Mouse (Mus musculus): Measurements from ENCODE around the gene Pde4a. TPM values are rescaled to one million over a fixed set of nuclear protein-coding genes. Genes with fewer than 3 reads are reported as not detected.

Gene Pde4a
- polyA plus RNA-seq, 1 experiment from 2014 or later: 5.3 TPM

DNA sequence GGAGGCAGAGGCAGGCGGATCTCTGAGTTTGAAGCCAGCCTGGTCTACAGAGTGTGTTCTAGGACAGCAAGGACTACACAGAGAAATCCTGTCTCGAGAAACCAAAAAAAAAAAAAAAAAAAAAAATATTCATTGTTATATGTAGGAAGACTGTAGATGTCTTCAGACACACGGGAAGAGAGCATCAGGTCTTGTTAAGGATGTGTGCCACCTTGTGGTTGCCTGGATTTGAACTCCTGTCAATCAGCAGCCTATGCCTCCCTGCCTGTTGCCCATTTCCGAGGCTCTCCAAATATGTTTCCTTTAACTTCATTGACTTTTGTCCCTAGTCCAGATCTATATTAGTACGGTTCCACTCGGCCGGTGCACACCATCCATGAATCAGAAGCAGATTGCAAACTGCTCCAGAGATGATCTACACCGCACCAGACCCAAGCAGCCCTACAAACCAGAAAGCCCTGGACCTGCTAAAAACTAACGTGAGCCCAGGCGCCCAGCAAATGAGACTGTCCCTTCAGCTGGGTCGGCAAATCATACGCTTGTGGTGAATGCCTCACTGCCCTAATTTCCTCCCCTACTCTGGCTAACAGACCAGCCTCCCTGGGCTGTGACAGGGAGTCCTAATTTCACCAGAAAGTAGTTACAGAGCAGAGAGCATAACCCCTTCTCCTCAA lies 33.3 kb upstream of the Pde4a start:
- Histone ChIP-seq H3K4me3 (ENCODE audit: low read depth, low read length) (no peak overlapping the region), H3K36me3 (ENCODE audit: control insufficient read depth, insufficient read depth, low read length) (no peaks in the 10 kb centered on the region), H3K4me2 (ENCODE audit: low read depth, severe bottlenecking) (no peak overlapping the region), H3K27me3 (ENCODE audit: control insufficient read depth, insufficient read depth, low read length) (no peaks in the 10 kb centered on the region), H3K4me1 (ENCODE audit: control insufficient read depth, insufficient read depth, low read length) (peaks cover 3% of the 10 kb centered on the region; the same call in 1 of the 2 replicates), H3K9ac (ENCODE audit: low read length) (no peak overlapping the region), H3K9me3 (ENCODE audit: control insufficient read depth, low read length) (no peaks in the 10 kb centered on the region), H3K27ac (replicated peaks; ENCODE audit: low read depth, low read length) (no peak overlapping the region)
- ATAC-seq (ENCODE audit: insufficient number of reproducible peaks, low FRiP score, low TSS enrichment, low read depth) (no peak), DNase-seq (ENCODE audit: low spot score) (no peak)
- WGBS: 88% methylated on average over 12 of the region's 12 CpGs

DNA sequence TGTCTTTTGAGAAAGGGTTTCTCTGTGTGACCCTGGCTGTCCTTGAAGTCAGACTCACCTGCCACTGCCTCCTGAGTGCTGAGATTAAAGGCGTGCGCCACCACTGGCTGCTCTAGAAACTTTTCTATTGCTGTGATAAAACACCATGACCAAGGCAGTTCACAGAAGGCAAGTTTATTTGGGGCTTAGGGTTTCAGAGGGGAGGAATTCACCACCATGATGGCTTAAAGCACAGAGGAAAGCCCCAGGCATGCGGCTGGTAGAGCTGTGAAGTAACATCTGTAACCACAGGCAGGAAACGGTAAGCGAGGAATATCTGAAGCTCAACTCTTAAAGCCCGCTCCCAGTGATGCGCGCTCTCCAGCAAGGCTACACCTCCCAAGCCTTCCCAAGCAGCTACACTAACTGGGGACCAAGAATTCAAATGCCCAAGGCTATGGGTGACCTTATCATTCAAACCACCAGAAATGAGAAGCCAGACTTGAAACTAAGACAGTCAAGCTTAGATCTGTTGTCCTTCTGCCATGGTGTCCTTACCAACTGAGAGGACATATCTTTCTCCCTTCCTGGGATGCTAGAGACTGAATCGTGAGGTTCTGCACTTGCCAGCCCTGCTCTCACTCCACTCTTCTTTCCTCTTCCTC lies 32.3 kb upstream of the Pde4a start:
- DNase-seq (ENCODE audit: low spot score): no peak

DNA sequence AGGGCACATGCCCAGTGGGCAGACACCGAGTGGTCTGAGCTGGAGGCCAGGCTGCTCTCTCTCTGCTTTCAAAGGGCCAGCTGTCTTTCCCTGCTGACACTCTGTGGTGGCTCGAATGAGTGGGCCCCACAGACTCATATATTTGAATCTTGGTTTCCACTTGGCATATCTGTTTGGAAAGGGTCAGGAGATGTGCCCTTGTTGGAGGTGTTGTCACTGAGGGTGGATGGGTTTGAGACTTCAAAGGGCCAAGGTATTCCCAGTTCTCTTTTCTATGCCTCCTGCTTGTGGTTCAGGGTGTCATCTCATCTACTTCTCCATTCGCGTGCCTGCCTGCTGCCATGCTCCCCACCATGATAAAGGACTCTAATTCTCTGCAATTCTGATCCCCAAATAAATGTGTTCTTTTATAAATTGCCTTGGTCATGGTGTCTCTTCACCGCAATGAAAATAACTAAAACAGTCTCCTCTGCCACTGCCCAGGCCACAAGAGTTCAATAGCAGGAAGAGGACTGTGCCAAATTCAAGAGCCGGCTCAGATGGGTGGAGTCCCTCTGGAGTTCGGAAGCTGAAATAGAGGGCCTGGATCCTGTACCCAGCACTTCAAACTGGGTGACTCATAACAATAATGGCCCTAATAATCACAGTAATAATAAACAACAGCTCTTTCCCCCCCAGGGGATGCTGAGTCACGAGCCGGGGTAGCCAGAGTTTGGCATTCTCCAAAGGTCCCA lies 30.8 kb upstream of the Pde4a start:
- H3K4me3 ChIP-seq (ENCODE audit: low read depth, low read length): no peak overlapping the region
- H3K4me2 ChIP-seq (ENCODE audit: low read depth, severe bottlenecking): no peak overlapping the region
- no peak for DNase-seq (ENCODE audit: low spot score)
- peaks cover 3% of the 10 kb centered on the region; the same call in 1 of the 2 replicates for H3K4me1 ChIP-seq (ENCODE audit: control insufficient read depth, insufficient read depth, low read length)
- H3K9me3 ChIP-seq (ENCODE audit: control insufficient read depth, low read length): no peaks in the 10 kb centered on the region
- WGBS: 73% methylated on average over 9 of the region's 9 CpGs
- H3K36me3 ChIP-seq (ENCODE audit: control insufficient read depth, insufficient read depth, low read length): peaks cover 4% of the 10 kb centered on the region
- H3K27me3 ChIP-seq (ENCODE audit: control insufficient read depth, insufficient read depth, low read length): no peaks in the 10 kb centered on the region
- no peak overlapping the region for H3K27ac ChIP-seq (replicated peaks; ENCODE audit: low read depth, low read length)
- no peak overlapping the region for H3K9ac ChIP-seq (ENCODE audit: low read length)
- ATAC-seq (ENCODE audit: insufficient number of reproducible peaks, low FRiP score, low TSS enrichment, low read depth): no peak

More for the DNA sequence above, 32.3 kb upstream of the Pde4a start:
- Histone ChIP-seq H3K36me3 (ENCODE audit: control insufficient read depth, insufficient read depth, low read length) (no peaks in the 10 kb centered on the region), H3K9ac (ENCODE audit: low read length) (no peak overlapping the region), H3K4me2 (ENCODE audit: low read depth, severe bottlenecking) (no peak overlapping the region), H3K4me1 (ENCODE audit: control insufficient read depth, insufficient read depth, low read length) (peaks cover 3% of the 10 kb centered on the region; the same call in 1 of the 2 replicates), H3K4me3 (ENCODE audit: low read depth, low read length) (no peak overlapping the region), H3K27me3 (ENCODE audit: control insufficient read depth, insufficient read depth, low read length) (no peaks in the 10 kb centered on the region), H3K27ac (replicated peaks; ENCODE audit: low read depth, low read length) (no peak overlapping the region), H3K9me3 (ENCODE audit: control insufficient read depth, low read length) (no peaks in the 10 kb centered on the region)
- 74% methylated on average over 9 of the region's 9 CpGs for WGBS
- ATAC-seq (ENCODE audit: insufficient number of reproducible peaks, low FRiP score, low TSS enrichment, low read depth): no peak

DNA sequence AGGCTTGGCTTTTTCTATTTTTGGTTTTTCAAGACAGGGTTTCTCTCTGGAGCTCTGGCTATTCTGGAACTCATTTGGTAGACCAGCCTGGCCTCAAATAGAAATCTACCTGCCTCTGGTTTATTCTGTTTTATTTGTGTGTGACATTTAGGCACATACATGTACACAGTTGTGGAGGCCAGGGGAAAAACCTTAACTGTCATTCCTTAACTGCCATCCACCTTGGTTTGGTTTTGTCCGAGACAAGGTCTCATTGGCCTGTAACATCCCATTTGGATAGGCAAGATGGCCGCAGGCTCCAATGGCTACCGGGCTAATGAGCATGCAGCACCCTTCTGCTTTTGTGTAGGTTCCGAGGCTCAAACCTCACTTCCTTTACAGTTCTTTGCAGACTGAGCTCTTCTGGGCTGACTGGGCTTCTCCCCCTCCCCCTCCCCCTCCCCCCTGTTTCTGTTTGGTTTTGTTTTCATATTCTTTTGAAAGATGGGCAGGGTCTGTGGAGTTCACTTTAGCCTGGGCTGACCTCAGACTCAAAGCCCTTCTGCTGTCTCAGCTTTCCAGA lies 30.1 kb upstream of the Pde4a start:
- H3K27me3 ChIP-seq (ENCODE audit: control insufficient read depth, insufficient read depth, low read length): no peaks in the 10 kb centered on the region
- H3K27ac ChIP-seq (replicated peaks; ENCODE audit: low read depth, low read length): no peak overlapping the region
- no peak for DNase-seq (ENCODE audit: low spot score)
- H3K4me3 ChIP-seq (ENCODE audit: low read depth, low read length): no peak overlapping the region
- no peak overlapping the region for H3K9ac ChIP-seq (ENCODE audit: low read length)
- H3K36me3 ChIP-seq (ENCODE audit: control insufficient read depth, insufficient read depth, low read length): peaks cover 6% of the 10 kb centered on the region
- 81% methylated on average over 4 of the region's 4 CpGs for WGBS
- ATAC-seq (ENCODE audit: insufficient number of reproducible peaks, low FRiP score, low TSS enrichment, low read depth): no peak
- no peaks in the 10 kb centered on the region for H3K9me3 ChIP-seq (ENCODE audit: control insufficient read depth, low read length)
- H3K4me2 ChIP-seq (ENCODE audit: low read depth, severe bottlenecking): no peak overlapping the region
- H3K4me1 ChIP-seq (ENCODE audit: control insufficient read depth, insufficient read depth, low read length): peaks cover 2% of the 10 kb centered on the region; the same call in 1 of the 2 replicates

DNA sequence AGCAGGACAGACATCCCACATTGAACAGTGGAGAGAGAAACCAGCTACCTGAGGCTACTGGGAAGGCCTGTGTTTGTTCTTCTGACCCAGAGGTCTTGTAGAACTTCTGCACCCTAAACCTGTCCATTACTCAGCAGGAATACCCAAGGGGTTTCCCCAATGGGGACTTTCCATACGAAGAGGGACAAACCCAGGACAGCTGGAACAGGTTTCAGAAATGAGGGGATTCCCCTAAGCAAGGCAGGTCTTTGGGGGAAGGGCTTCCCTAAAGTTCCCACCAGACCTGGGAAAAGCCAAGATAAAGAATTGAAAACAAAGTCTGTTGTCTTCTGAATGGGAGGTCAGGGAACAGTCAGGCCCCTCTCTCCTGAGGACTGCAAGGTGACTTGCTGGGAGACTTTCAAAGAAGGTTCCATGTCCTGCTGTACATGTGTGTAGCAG lies 29.6 kb upstream of the Pde4a start:
- Histone ChIP-seq H3K9me3 (ENCODE audit: control insufficient read depth, low read length) (no peaks in the 10 kb centered on the region), H3K4me2 (ENCODE audit: low read depth, severe bottlenecking) (no peak overlapping the region), H3K36me3 (ENCODE audit: control insufficient read depth, insufficient read depth, low read length) (peaks cover 7% of the 10 kb centered on the region), H3K4me1 (ENCODE audit: control insufficient read depth, insufficient read depth, low read length) (no peaks in the 10 kb centered on the region), H3K4me3 (ENCODE audit: low read depth, low read length) (no peak overlapping the region), H3K9ac (ENCODE audit: low read length) (no peak overlapping the region), H3K27me3 (ENCODE audit: control insufficient read depth, insufficient read depth, low read length) (no peaks in the 10 kb centered on the region), H3K27ac (replicated peaks; ENCODE audit: low read depth, low read length) (no peak overlapping the region)
- ATAC-seq (ENCODE audit: insufficient number of reproducible peaks, low FRiP score, low TSS enrichment, low read depth): no peak
- DNase-seq (ENCODE audit: low spot score): no peak
- WGBS: 73% methylated on average over 1 of the region's 1 CpGs

DNA sequence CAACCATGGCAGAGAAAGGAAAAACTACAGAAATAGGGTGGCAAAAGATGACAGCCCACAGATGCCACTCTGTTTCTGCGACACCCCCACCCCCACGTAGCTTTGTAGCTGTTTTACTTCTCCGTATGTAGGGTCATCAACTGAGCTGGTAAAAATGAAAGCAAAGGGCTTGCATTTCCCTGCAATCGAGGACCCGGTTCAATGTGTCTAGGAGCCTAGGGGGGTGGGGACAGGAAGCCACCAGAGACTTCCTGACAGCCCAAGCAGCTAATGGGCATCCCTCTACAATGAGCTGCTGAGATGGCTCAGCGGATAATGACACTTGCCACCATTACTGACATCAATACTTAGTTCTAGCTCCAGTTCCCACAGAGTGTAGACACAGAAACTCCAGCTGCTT lies 29.1 kb upstream of the Pde4a start:
- no peaks in the 10 kb centered on the region for H3K27me3 ChIP-seq (ENCODE audit: control insufficient read depth, insufficient read depth, low read length)
- no peak overlapping the region for H3K4me2 ChIP-seq (ENCODE audit: low read depth, severe bottlenecking)
- H3K9ac ChIP-seq (ENCODE audit: low read length): no peak overlapping the region
- ATAC-seq (ENCODE audit: insufficient number of reproducible peaks, low FRiP score, low TSS enrichment, low read depth): no peak
- peaks cover 9% of the 10 kb centered on the region for H3K36me3 ChIP-seq (ENCODE audit: control insufficient read depth, insufficient read depth, low read length)
- WGBS: 89% methylated on average over 6 of the region's 6 CpGs
- no peaks in the 10 kb centered on the region for H3K9me3 ChIP-seq (ENCODE audit: control insufficient read depth, low read length)
- no peak for DNase-seq (ENCODE audit: low spot score)
- no peak overlapping the region for H3K4me3 ChIP-seq (ENCODE audit: low read depth, low read length)
- no peak overlapping the region for H3K27ac ChIP-seq (replicated peaks; ENCODE audit: low read depth, low read length)
- H3K4me1 ChIP-seq (ENCODE audit: control insufficient read depth, insufficient read depth, low read length): no peaks in the 10 kb centered on the region

DNA sequence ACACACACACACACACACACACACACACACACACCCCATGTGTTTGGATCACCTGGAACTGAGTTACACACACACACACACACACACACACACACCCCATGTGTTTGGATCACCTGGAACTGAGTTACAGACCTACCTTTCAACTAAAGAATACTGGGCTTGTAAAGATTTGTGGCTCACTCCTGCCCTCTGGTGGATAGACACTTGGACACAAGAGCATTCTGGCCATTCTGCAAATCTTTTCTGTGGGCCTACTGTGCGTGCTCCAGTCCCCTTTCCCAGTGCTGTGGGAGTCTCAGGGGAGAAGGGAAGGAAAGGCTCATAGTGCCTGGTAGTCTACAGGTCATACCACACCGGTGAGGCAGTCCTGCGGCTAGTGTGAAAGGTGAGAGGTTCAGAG lies 28.3 kb upstream of the Pde4a start:
- ATAC-seq (ENCODE audit: insufficient number of reproducible peaks, low FRiP score, low TSS enrichment, low read depth): no peak; the same call in 1 of the 2 replicates
- Histone ChIP-seq H3K27me3 (ENCODE audit: control insufficient read depth, insufficient read depth, low read length) (no peaks in the 10 kb centered on the region), H3K36me3 (ENCODE audit: control insufficient read depth, insufficient read depth, low read length) (peaks cover 16% of the 10 kb centered on the region), H3K27ac (replicated peaks; ENCODE audit: low read depth, low read length) (no peak overlapping the region), H3K4me3 (ENCODE audit: low read depth, low read length) (no peak overlapping the region), H3K4me2 (ENCODE audit: low read depth, severe bottlenecking) (no peak overlapping the region), H3K9ac (ENCODE audit: low read length) (no peak overlapping the region), H3K9me3 (ENCODE audit: control insufficient read depth, low read length) (no peaks in the 10 kb centered on the region), H3K4me1 (ENCODE audit: control insufficient read depth, insufficient read depth, low read length) (no peaks in the 10 kb centered on the region)
- WGBS: 58% methylated on average over 3 of the region's 3 CpGs
- peak; percentile 72 for DNase-seq (ENCODE audit: low spot score)

DNA sequence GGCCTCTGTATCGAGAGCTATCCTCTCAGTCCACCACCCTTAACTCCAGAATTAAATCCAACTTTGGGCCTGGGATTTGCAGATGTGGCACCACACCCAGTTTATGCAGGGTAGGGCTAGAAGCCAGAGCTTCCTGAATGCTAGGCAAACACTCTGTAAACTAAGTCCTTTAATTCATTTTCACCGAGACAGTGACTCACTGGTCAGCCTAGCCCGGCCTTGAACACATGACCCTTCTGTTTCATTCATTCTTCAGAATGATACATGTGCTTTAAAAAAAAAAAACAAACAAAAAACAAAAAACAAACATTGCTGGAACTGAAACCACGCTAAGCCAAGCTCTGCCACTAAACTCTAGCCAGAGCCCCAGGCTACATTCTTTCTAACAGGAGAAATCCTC lies 27.1 kb upstream of the Pde4a start:
- no peak overlapping the region for H3K9ac ChIP-seq (ENCODE audit: low read length)
- 92% methylated on average over 4 of the region's 4 CpGs for WGBS
- ATAC-seq (ENCODE audit: insufficient number of reproducible peaks, low FRiP score, low TSS enrichment, low read depth) (no peak), DNase-seq (ENCODE audit: low spot score) (no peak)
- no peaks in the 10 kb centered on the region for H3K4me1 ChIP-seq (ENCODE audit: control insufficient read depth, insufficient read depth, low read length)
- H3K9me3 ChIP-seq (ENCODE audit: control insufficient read depth, low read length): no peaks in the 10 kb centered on the region
- H3K36me3 ChIP-seq (ENCODE audit: control insufficient read depth, insufficient read depth, low read length): peaks cover 28% of the 10 kb centered on the region
- H3K4me3 ChIP-seq (ENCODE audit: low read depth, low read length): no peak overlapping the region
- H3K27me3 ChIP-seq (ENCODE audit: control insufficient read depth, insufficient read depth, low read length): no peaks in the 10 kb centered on the region
- no peak overlapping the region for H3K4me2 ChIP-seq (ENCODE audit: low read depth, severe bottlenecking)
- H3K27ac ChIP-seq (replicated peaks; ENCODE audit: low read depth, low read length): no peak overlapping the region
